Comparison of ENCODE assay signal across 18 mouse cellular contexts in genomic region chr1:107034236-107034635, GRCm38 (mm10). TPM values are rescaled to one million over a fixed set of nuclear protein-coding genes. Genes with fewer than 3 reads are reported as not detected.
"Had no signal": no experiment of that assay in that cellular context is flagged by ENCODE, and none has a peak within 500 bp of the region (broad histone marks: within the 10 kb centered on the region; RNA-seq: fewer than 3 reads in every experiment).

No protein-coding gene starts in this region.

RNA-seq across cellular contexts. Expression of gene Serpinb3a, which starts 17.9 kb away (rescaled TPM):
- total RNA-seq: megakaryocyte, adult 5-6 weeks; megakaryocyte-erythroid progenitor cell, adult 5-6 weeks had no signal
- polyA plus RNA-seq: liver, embryonic 16.5 days; lung, embryonic 14.5 days; lung, embryonic 16.5 days; midbrain, embryonic 10.5 days; midbrain, embryonic 12.5 days; midbrain, embryonic 14.5 days; midbrain, embryonic 16.5 days; myocyte; neural tube, embryonic 11.5 days; neural tube, embryonic 13.5 days; neural tube, embryonic 15.5 days; small intestine, adult 2 months; testis, adult 2 months; urinary bladder, adult 2 months had no signal

RNA-seq across cellular contexts. Expression of gene Serpinb3d, which starts 49.1 kb away (rescaled TPM):
- total RNA-seq: megakaryocyte, adult 5-6 weeks; megakaryocyte-erythroid progenitor cell, adult 5-6 weeks had no signal
- polyA plus RNA-seq: liver, embryonic 16.5 days; lung, embryonic 14.5 days; lung, embryonic 16.5 days; midbrain, embryonic 10.5 days; midbrain, embryonic 12.5 days; midbrain, embryonic 14.5 days; midbrain, embryonic 16.5 days; myocyte; neural tube, embryonic 11.5 days; neural tube, embryonic 13.5 days; neural tube, embryonic 15.5 days; small intestine, adult 2 months; stomach, embryonic 14.5 days; stomach, embryonic 16.5 days; testis, adult 2 months; urinary bladder, adult 2 months had no signal

RNA-seq across cellular contexts. Expression of gene Serpinb13, which starts 53.5 kb away (rescaled TPM):
- total RNA-seq: megakaryocyte, adult 5-6 weeks; megakaryocyte-erythroid progenitor cell, adult 5-6 weeks had no signal
- polyA plus RNA-seq: liver, embryonic 16.5 days; lung, embryonic 14.5 days; lung, embryonic 16.5 days; midbrain, embryonic 10.5 days; midbrain, embryonic 12.5 days; midbrain, embryonic 14.5 days; midbrain, embryonic 16.5 days; myocyte; neural tube, embryonic 11.5 days; neural tube, embryonic 13.5 days; neural tube, embryonic 15.5 days; small intestine, adult 2 months; stomach, embryonic 14.5 days; testis, adult 2 months; urinary bladder, adult 2 months had no signal
